Mouse (Mus musculus): ENCODE measurements around the gene Gfra4.

- TF ChIP-seq POLR2A (IDR thresholded peaks at IDR 0.05; ENCODE audit: control insufficient read depth, low read depth, low read length) (no peak), CTCF (IDR thresholded peaks at IDR 0.05; ENCODE audit: control insufficient read depth, insufficient read depth, insufficient replicate concordance, low read depth, low read length) (no peak)
Measured at GRCm38 (mm10) chr2:131080507-131080906, 37.6 kb upstream of the Gfra4 start.

Data from testis, adult 2 months (tissue).